Mouse (Mus musculus) stomach, embryonic 16.5 days (tissue): Measurements from ENCODE around the gene Cfap52. TPM values are rescaled to one million over a fixed set of nuclear protein-coding genes. Genes with fewer than 3 reads are reported as not detected.

Experiments
- ATAC-seq: fragments of 200-750 bp; cut with Nextera tagmentation; 2 replicates; pipeline ENCODE4 v1.8.0; 2017; ENCODE audit warnings: moderate number of reproducible peaks, moderate TSS enrichment; ENCODE audit not compliant: insufficient read depth, low FRiP score
- H3K27ac ChIP-seq: fragments of 300-500 bp; sonication (generic); 2 replicates; pipeline ENCODE4 v1.5.1; 2014; ENCODE audit warnings: low read length
- H3K27me3 ChIP-seq: fragments of 300-500 bp; sonication (generic); 2 replicates; pipeline ENCODE4 v1.6.1; 2014; ENCODE audit warnings: low read length, control low read depth, mixed read lengths; ENCODE audit not compliant: control insufficient read depth, insufficient read depth
- H3K36me3 ChIP-seq: fragments of 300-500 bp; sonication (generic); 2 replicates; pipeline ENCODE4 v1.6.1; 2014; ENCODE audit warnings: low read length; ENCODE audit not compliant: control insufficient read depth, insufficient read depth
- H3K4me1 ChIP-seq: fragments of 300-500 bp; sonication (generic); 2 replicates; pipeline ENCODE4 v1.6.1; 2014; ENCODE audit warnings: low read length, control low read depth, mixed read lengths; ENCODE audit not compliant: control insufficient read depth, insufficient read depth
- H3K4me2 ChIP-seq: fragments of 300-500 bp; sonication (generic); 2 replicates; pipeline ENCODE4 v1.6.1; 2014; ENCODE audit warnings: low read depth, low read length, mixed read lengths
- H3K4me3 ChIP-seq: fragments of 300-500 bp; sonication (generic); replicated peaks from 2 replicates; pipeline ENCODE4 v1.5.1; 2014; ENCODE audit warnings: mild to moderate bottlenecking, low read length
- H3K9ac ChIP-seq: fragments of 300-500 bp; sonication (generic); 2 replicates; pipeline ENCODE4 v1.6.1; 2014; ENCODE audit warnings: low read length
- H3K9me3 ChIP-seq: fragments of 300-500 bp; sonication (generic); replicated peaks from 2 replicates; pipeline ENCODE4 v1.6.1; 2016; ENCODE audit warnings: low read length, control low read depth; ENCODE audit not compliant: control insufficient read depth
- WGBS: fragments of 180-500 bp; shearing (Covaris S2); extraction: QIAGEN DNeasy Blood & Tissue Kit; methylation state at CpG from one replicate; pipeline ENCODE4 v1.1.7; 2014; 5-methylcytosine and 5-hydroxymethylcytosine counted together
- polyA plus RNA-seq: library from polyadenylated mRNA; unstranded; fragments of >200 nt; fragmentation: Nextera tagmentation; extraction: Ambion mirVana; gene quantifications from 2 replicates; pipeline ENCODE4 v1.2.1, GENCODE M21; 2015

Gene Cfap52
- polyA plus RNA-seq, 1 experiment from 2014 or later, result 0.83 TPM

- H3K4me2 ChIP-seq, result no peak overlapping the region
- ATAC-seq, result no peak
- no peaks in the 10 kb centered on the region for H3K9me3 ChIP-seq
- no peaks in the 10 kb centered on the region for H3K27me3 ChIP-seq
- no peak overlapping the region for H3K9ac ChIP-seq
- no peaks in the 10 kb centered on the region for H3K4me1 ChIP-seq
- 74% methylated on average over 5 of the region's 5 CpGs for WGBS
- no peak overlapping the region for H3K27ac ChIP-seq
- H3K36me3 ChIP-seq, result no peaks in the 10 kb centered on the region
- H3K4me3 ChIP-seq, result no peak overlapping the region
Measured at GRCm38 (mm10) chr11:67953604-67954003, 11.8 kb downstream of the Cfap52 start.

GRCm38 (mm10) chr11:67949475-67949874, 16.0 kb downstream of the Cfap52 start:
- Histone ChIP-seq H3K4me1 (no peaks in the 10 kb centered on the region), H3K27me3 (no peaks in the 10 kb centered on the region), H3K4me3 (no peak overlapping the region), H3K9ac (no peak overlapping the region), H3K4me2 (no peak overlapping the region), H3K27ac (no peak overlapping the region), H3K36me3 (no peaks in the 10 kb centered on the region), H3K9me3 (no peaks in the 10 kb centered on the region)
- ATAC-seq, result no peak
- 74% methylated on average over 9 of the region's 9 CpGs for WGBS

- 37% methylated on average over 3 of the region's 3 CpGs for WGBS
- Histone ChIP-seq H3K9me3 (no peaks in the 10 kb centered on the region), H3K27me3 (no peaks in the 10 kb centered on the region), H3K4me3 (no peak overlapping the region), H3K4me2 (no peak overlapping the region), H3K4me1 (no peaks in the 10 kb centered on the region), H3K36me3 (no peaks in the 10 kb centered on the region), H3K9ac (no peak overlapping the region), H3K27ac (no peak overlapping the region)
- ATAC-seq, result no peak
Measured at GRCm38 (mm10) chr11:67948229-67948628, 17.2 kb downstream of the Cfap52 start.

GRCm38 (mm10) chr11:67932156-67932555, 33.3 kb downstream of the Cfap52 start:
- no peak overlapping the region for H3K27ac ChIP-seq
- H3K36me3 ChIP-seq, result no peaks in the 10 kb centered on the region
- no peaks in the 10 kb centered on the region for H3K27me3 ChIP-seq
- H3K9ac ChIP-seq, result no peak overlapping the region
- ATAC-seq, result no peak
- WGBS, result 92% methylated on average over 3 of the region's 3 CpGs
- H3K4me2 ChIP-seq, result no peak overlapping the region
- H3K4me1 ChIP-seq, result no peaks in the 10 kb centered on the region
- no peaks in the 10 kb centered on the region for H3K9me3 ChIP-seq
- no peak overlapping the region for H3K4me3 ChIP-seq

- no peak overlapping the region; the same call in 1 of the 2 replicates for H3K4me2 ChIP-seq
- no peaks in the 10 kb centered on the region for H3K36me3 ChIP-seq
- H3K9me3 ChIP-seq, result no peaks in the 10 kb centered on the region
- H3K9ac ChIP-seq, result no peak overlapping the region
- no peak overlapping the region for H3K27ac ChIP-seq
- no peaks in the 10 kb centered on the region for H3K27me3 ChIP-seq
- WGBS, result 20% methylated on average over 11 of the region's 15 CpGs
- no peak for ATAC-seq
- H3K4me1 ChIP-seq, result no peaks in the 10 kb centered on the region
- H3K4me3 ChIP-seq, result no peak overlapping the region
Measured at GRCm38 (mm10) chr11:67926348-67927055, 38.9 kb downstream of the Cfap52 start.

GRCm38 (mm10) chr11:67925000-67925399, 40.5 kb downstream of the Cfap52 start:
- H3K27me3 ChIP-seq, result no peaks in the 10 kb centered on the region
- no peak overlapping the region for H3K27ac ChIP-seq
- H3K4me1 ChIP-seq, result peaks cover 3% of the 10 kb centered on the region; the same call in 1 of the 2 replicates
- H3K36me3 ChIP-seq, result no peaks in the 10 kb centered on the region
- no peaks in the 10 kb centered on the region for H3K9me3 ChIP-seq
- ATAC-seq, result no peak
- H3K4me2 ChIP-seq, result no peak overlapping the region
- no peak overlapping the region for H3K9ac ChIP-seq
- no peak overlapping the region for H3K4me3 ChIP-seq
- WGBS, result 84% methylated on average over 13 of the region's 13 CpGs

GRCm38 (mm10) chr11:67923720-67924119, 41.7 kb downstream of the Cfap52 start:
- 90% methylated on average over 5 of the region's 5 CpGs for WGBS
- H3K4me1 ChIP-seq, result peaks cover 4% of the 10 kb centered on the region; the same call in 1 of the 2 replicates
- no peaks in the 10 kb centered on the region for H3K36me3 ChIP-seq
- H3K4me2 ChIP-seq, result peak overlapping the region; percentile 96
- no peaks in the 10 kb centered on the region for H3K9me3 ChIP-seq
- no peaks in the 10 kb centered on the region for H3K27me3 ChIP-seq
- H3K4me3 ChIP-seq, result no peak overlapping the region
- no peak for ATAC-seq
- H3K27ac ChIP-seq, result peak overlapping the region; percentile 71; the same call in 1 of the 2 replicates
- H3K9ac ChIP-seq, result no peak overlapping the region

- WGBS, result 1% methylated on average over 12 of the region's 12 CpGs
- Histone ChIP-seq H3K27ac (peak overlapping the region; percentile 95), H3K27me3 (no peaks in the 10 kb centered on the region), H3K36me3 (no peaks in the 10 kb centered on the region), H3K4me1 (peaks cover 4% of the 10 kb centered on the region; the same call in 1 of the 2 replicates), H3K4me2 (peak overlapping the region; percentile 96), H3K9me3 (no peaks in the 10 kb centered on the region), H3K9ac (peak overlapping the region; percentile 78), H3K4me3 (peak overlapping the region; percentile 68)
- peak; percentile 80 for ATAC-seq
Measured at GRCm38 (mm10) chr11:67922755-67923125, 42.7 kb downstream of the Cfap52 start.

- no peaks in the 10 kb centered on the region for H3K27me3 ChIP-seq
- H3K4me2 ChIP-seq, result peak within 1 kb of the TSS; percentile 96
- peak within 1 kb of the TSS; percentile 78 for H3K9ac ChIP-seq
- H3K9me3 ChIP-seq, result no peaks in the 10 kb centered on the region
- peak within 1 kb of the TSS; percentile 95 for H3K27ac ChIP-seq
- peak; percentile 90 for ATAC-seq
- no peaks in the 10 kb centered on the region for H3K36me3 ChIP-seq
- peaks cover 4% of the 10 kb centered on the region; the same call in 1 of the 2 replicates for H3K4me1 ChIP-seq
- H3K4me3 ChIP-seq, result peak within 1 kb of the TSS; percentile 68
- WGBS, result under 1% methylated on average over 77 of the region's 80 CpGs
Measured at GRCm38 (mm10) chr11:67921827-67922754, 43.4 kb downstream of the Cfap52 start, which contains the start of gene Usp43. Usp43 (minus strand) TSS chr11:67922153.
